Mouse (Mus musculus): Measurements from ENCODE around the gene Gm17617.

GRCm38 (mm10) chr13:55099066-55099725 is 34.2 kb downstream of the Gm17617 start:
- no peak for TF ChIP-seq CTCF (IDR thresholded peaks at IDR 0.05; ENCODE audit: low read depth)
- no peak for TF ChIP-seq EP300 (IDR thresholded peaks at IDR 0.05; ENCODE audit: low read depth)

All from liver, embryonic 14.5 days (tissue).